Mouse (Mus musculus): Measurements from ENCODE around the gene Mybpc3.

GRCm38 (mm10) chr2:91180706-91181105 is 62.8 kb downstream of the Mybpc3 start:
- no peak for TF ChIP-seq POLR2A (IDR thresholded peaks at IDR 0.05; ENCODE audit: low read depth, low read length)
- TF ChIP-seq CTCF (conservative IDR thresholded peaks at IDR 0.05; ENCODE audit: insufficient read depth, insufficient read length, low read depth, low read length), result no peak

Data from kidney, adult 2 months (tissue).